Mouse (Mus musculus) heart, adult 2 months (tissue): ENCODE data around the gene Pgpep1. TPM values are rescaled to one million over a fixed set of nuclear protein-coding genes. Genes with fewer than 3 reads are reported as not detected.
A peak's percentile ranks its signal among the peaks of the same experiment; 100 is the strongest.

ENCODE experiments used
- DNase-seq, 2 experiments: peaks; one replicate each; pipeline ENCODE4 v3.0.0; 2021
- H3K27ac ChIP-seq: fragments of 200-600 bp; 2 replicates; pipeline ENCODE4 v1.8.1; 2022
- H3K27me3 ChIP-seq: fragments of 200-500 bp; 2 replicates; pipeline ENCODE4 v1.6.1; 2012; ENCODE audit warnings: mild to moderate bottlenecking, low read length, inconsistent platforms, mixed read lengths; ENCODE audit not compliant: control insufficient read depth, insufficient read depth
- H3K36me3 ChIP-seq: fragments of 200-500 bp; 2 replicates; pipeline ENCODE4 v1.6.1; 2012; ENCODE audit warnings: low read length, inconsistent platforms; ENCODE audit not compliant: control insufficient read depth, insufficient read depth
- H3K4me1 ChIP-seq: fragments of 200-500 bp; 2 replicates; pipeline ENCODE4 v1.6.1; 2011; ENCODE audit warnings: low read length; ENCODE audit not compliant: control insufficient read depth, insufficient read depth
- H3K4me3 ChIP-seq: fragments of 200-600 bp; 2 replicates; pipeline ENCODE4 v1.8.1; 2022
- H3K79me2 ChIP-seq: fragments of 200-500 bp; replicated peaks from 2 replicates; pipeline ENCODE4 v1.6.1; 2012; ENCODE audit warnings: mild to moderate bottlenecking, inconsistent platforms, low read length, moderate library complexity, mixed read lengths; ENCODE audit not compliant: control insufficient read depth, insufficient read depth
- H3K9ac ChIP-seq: fragments of 200-500 bp; 2 replicates; pipeline ENCODE4 v1.6.1; 2012; ENCODE audit warnings: low read depth, mild to moderate bottlenecking, control low read depth, inconsistent platforms, low read length, mixed read lengths
- CTCF ChIP-seq: fragments of 200-600 bp; IDR thresholded peaks from 2 replicates; pipeline ENCODE4 v1.8.1; 2022; ENCODE audit warnings: antibody characterized with exemption, mild to moderate bottlenecking, moderate library complexity
- EP300 ChIP-seq: fragments of 200-500 bp; IDR thresholded peaks from 2 replicates; pipeline ENCODE4 v1.6.1; 2011; ENCODE audit warnings: low read depth, low read length, control low read depth; ENCODE audit not compliant: insufficient read depth
- POLR2A ChIP-seq: fragments of 200-500 bp; IDR thresholded peaks from 2 replicates; pipeline ENCODE4 v1.6.1; 2011; ENCODE audit warnings: mild to moderate bottlenecking, low read depth, low read length, control low read depth; ENCODE audit not compliant: insufficient read depth
- WGBS: fragments of 180-500 bp; shearing (Covaris S2); methylation state at CpG from one replicate; pipeline ENCODE4 v1.1.7; 2018; 5-methylcytosine and 5-hydroxymethylcytosine counted together
- intact Hi-C: fragments of 180-260 bp; cut with DNase I; formaldehyde crosslinking; loops from one replicate; pipeline ENCODE4 v1.15.1; 2025
- polyA plus RNA-seq: library from polyadenylated mRNA; depleted of rRNA; stranded (reverse); fragments of >200 nt; gene quantifications from 2 replicates; pipeline ENCODE4 v1.2.3, GENCODE M21; 2012
- total RNA-seq, 2 experiments: library from RNA; stranded (reverse); gene quantifications; 2 replicates each; pipeline ENCODE4 v1.2.3; 2021

Pgpep1 gene
- total and polyA plus RNA-seq, 3 experiments, result 35.5 to 48.4 (median 39.7) TPM

- Histone ChIP-seq H3K36me3 (peaks cover 2% of the 10 kb centered on the region; the same call in 1 of the 2 replicates), H3K79me2 (no peaks in the 10 kb centered on the region), H3K27me3 (no peaks in the 10 kb centered on the region), H3K4me1 (peaks cover 17% of the 10 kb centered on the region), H3K27ac (peak overlapping the region; percentile 50), H3K9ac (no peak overlapping the region), H3K4me3 (no peak overlapping the region)
- intact Hi-C loops, result loop anchor here (1.0 to 5.0 kb wide), 3 partner anchors 50 to 90 kb away; partner anchors contain the start of gene Rab3a
- TF ChIP-seq POLR2A (no peak), CTCF (no peak)
- WGBS, result 48% methylated on average over 2 of the region's 2 CpGs
- DNase-seq, result peak in 1 of 2 experiments; percentile 53
These were observed 42.0 kb upstream of the Pgpep1 start for GRCm38 (mm10) chr8:70701982-70702841.

- Histone ChIP-seq H3K4me1 (peaks cover 21% of the 10 kb centered on the region), H3K27me3 (no peaks in the 10 kb centered on the region), H3K4me3 (peak overlapping the region; percentile 99), H3K9ac (no peak overlapping the region; the same call in 1 of the 2 replicates), H3K27ac (peak overlapping the region; percentile 94), H3K36me3 (peaks cover 2% of the 10 kb centered on the region; the same call in 1 of the 2 replicates), H3K79me2 (no peaks in the 10 kb centered on the region)
- intact Hi-C loops, result loop anchor here (1.0 to 5.0 kb wide), 3 partner anchors 51 to 89 kb away; partner anchors contain the start of gene Rab3a
- DNase-seq, result no peak
- 34% methylated on average over 10 of the region's 10 CpGs for WGBS
- TF ChIP-seq CTCF (no peak), EP300 (no peak), POLR2A (no peak; the same call in 1 of the 2 replicates)
These were observed 41.1 kb upstream of the Pgpep1 start for GRCm38 (mm10) chr8:70701048-70701981.

GRCm38 (mm10) chr8:70700555-70700922 is 40.4 kb upstream of the Pgpep1 start:
- H3K4me3 ChIP-seq, result peak overlapping the region; percentile 99

GRCm38 (mm10) chr8:70699834-70700554 is 39.8 kb upstream of the Pgpep1 start:
- Histone ChIP-seq H3K36me3 (peaks cover 2% of the 10 kb centered on the region; the same call in 1 of the 2 replicates), H3K9ac (peak overlapping the region; percentile 95), H3K4me1 (peaks cover 24% of the 10 kb centered on the region), H3K27ac (peak overlapping the region; percentile 94), H3K27me3 (no peaks in the 10 kb centered on the region), H3K4me3 (peak overlapping the region; percentile 99), H3K79me2 (no peaks in the 10 kb centered on the region)
- intact Hi-C loops, result loop anchor here (1.0 to 5.0 kb wide), 3 partner anchors 27 to 88 kb away; partner anchors contain the start of genes Lsm4 and Rab3a
- peak; percentile 89 for DNase-seq
- peak; percentile 83 for TF ChIP-seq POLR2A
- no peak for TF ChIP-seq CTCF
- TF ChIP-seq EP300, result peak; percentile 73; the same call in 1 of the 2 replicates
- WGBS, result under 1% methylated on average over 59 of the region's 59 CpGs

More at GRCm38 (mm10) chr8:70700555-70700922, 40.4 kb upstream of the Pgpep1 start:
- peak; percentile 36; the same call in 1 of the 2 replicates for TF ChIP-seq EP300
- TF ChIP-seq CTCF, result peak; percentile 85
- peak; percentile 73 for TF ChIP-seq POLR2A
- Histone ChIP-seq H3K9ac (peak overlapping the region; percentile 32; the same call in 1 of the 2 replicates), H3K4me1 (peaks cover 24% of the 10 kb centered on the region), H3K27ac (peak overlapping the region; percentile 94), H3K79me2 (no peaks in the 10 kb centered on the region), H3K27me3 (no peaks in the 10 kb centered on the region), H3K36me3 (peaks cover 2% of the 10 kb centered on the region; the same call in 1 of the 2 replicates)
- intact Hi-C loops, result loop anchor here (1.0 to 5.0 kb wide), 3 partner anchors 27 to 88 kb away; partner anchors contain the start of genes Lsm4 and Rab3a
- WGBS, result 2% methylated on average over 20 of the region's 20 CpGs
- peak; percentile 92 to 93 for DNase-seq
